Mouse (Mus musculus): ENCODE data around the gene Ccdc186. TPM values are rescaled to one million over a fixed set of nuclear protein-coding genes. Genes with fewer than 3 reads are reported as not detected.
"Not testable (repeated sequence)": the region's sequence is repeated elsewhere in the genome, so short reads cannot be mapped to it uniquely, and the experiment has no call there.

The Ccdc186 gene
- total RNA-seq, 2 experiments from 2014 or later = 55.1 to 66.5 TPM

DNA sequence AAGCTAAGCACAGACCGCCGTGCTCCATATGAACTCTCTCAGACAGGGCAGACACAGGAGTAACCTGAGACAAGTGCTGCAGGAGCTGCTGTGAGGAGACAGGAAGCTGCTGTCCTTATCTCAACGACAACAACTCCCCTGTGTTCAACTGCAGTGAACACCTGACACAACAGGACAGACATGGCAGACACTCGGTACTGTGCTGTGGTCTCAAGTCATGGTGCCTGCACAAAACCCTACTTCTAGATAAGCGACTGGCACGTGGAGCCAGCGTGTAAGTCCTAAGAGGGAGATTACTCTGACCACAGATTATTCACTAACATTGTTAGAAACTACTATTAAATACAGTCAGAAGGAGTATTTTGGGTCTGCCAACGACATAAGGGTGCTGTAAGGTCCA lies 21.8 kb downstream of the Ccdc186 start:
- TF ChIP-seq CTCF (IDR thresholded peaks at IDR 0.05) = no peak
- Histone ChIP-seq H3K4me3 (no peak overlapping the region), H3K27ac (no peak overlapping the region)
- DNase-seq (ENCODE audit: extremely low spot score in 1 of 2, low spot score in 2 of 2) = no peak
- intact Hi-C loops (cut with DNase I) = no loop called here

DNA sequence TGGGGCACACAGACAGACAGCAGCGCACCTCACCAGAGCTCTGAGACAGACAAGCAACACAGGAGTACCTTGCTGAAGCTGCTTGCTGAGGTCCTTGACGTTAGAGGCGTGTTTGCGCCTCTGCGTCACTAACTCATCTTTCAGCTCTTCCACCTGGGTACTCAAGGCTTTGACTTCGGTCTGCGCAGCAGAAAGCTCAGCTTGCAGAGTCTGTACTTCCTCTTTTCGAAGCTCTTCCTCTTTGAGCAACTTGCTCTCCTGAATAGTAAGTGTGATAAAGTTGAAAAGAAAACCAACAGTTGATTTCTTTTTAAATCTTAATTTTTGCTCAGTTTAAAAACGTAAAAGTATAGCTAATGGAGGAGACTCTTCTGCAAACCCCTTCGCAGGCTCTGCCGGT lies 24.6 kb downstream of the Ccdc186 start:
- no peak for DNase-seq (ENCODE audit: extremely low spot score in 1 of 2, low spot score in 2 of 2)
- no peak for TF ChIP-seq CTCF (IDR thresholded peaks at IDR 0.05)
- intact Hi-C loops (cut with DNase I) = no loop called here
- no peak overlapping the region for H3K4me3 ChIP-seq
- H3K27ac ChIP-seq = no peak overlapping the region

GRCm38 (mm10) chr19:56788952-56789351 lies 33.0 kb downstream of the Ccdc186 start:
- intact Hi-C loops (cut with DNase I) = no loop called here
- TF ChIP-seq CTCF (IDR thresholded peaks at IDR 0.05) = no peak

DNA sequence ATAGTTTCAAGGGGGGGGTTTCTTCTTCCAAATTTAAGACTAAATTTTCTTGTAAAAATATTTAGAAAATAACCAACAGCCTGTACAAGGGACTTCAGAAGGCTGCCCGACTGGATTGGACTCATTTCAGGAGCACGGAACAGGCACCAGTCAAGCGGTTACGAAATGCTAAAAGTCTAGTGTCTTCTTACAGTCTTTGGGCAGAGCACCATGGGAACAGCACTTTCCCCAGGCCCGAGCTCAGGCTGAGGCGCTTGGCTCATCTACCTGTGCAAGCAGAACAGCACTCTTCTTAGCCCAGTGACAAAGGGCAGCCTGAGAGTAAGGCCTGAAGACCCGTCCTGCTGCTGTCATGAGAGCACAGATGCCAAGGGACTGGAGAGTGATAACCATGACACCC lies 34.1 kb downstream of the Ccdc186 start:
- no peak for TF ChIP-seq CTCF (IDR thresholded peaks at IDR 0.05)
- intact Hi-C loops (cut with DNase I) = no loop called here
- H3K27ac ChIP-seq = no peak overlapping the region
- no peak for DNase-seq (ENCODE audit: extremely low spot score in 1 of 2, low spot score in 2 of 2)
- H3K4me3 ChIP-seq = no peak overlapping the region

More at GRCm38 (mm10) chr19:56788952-56789351, 33.0 kb downstream of the Ccdc186 start:
- DNase-seq (ENCODE audit: extremely low spot score in 1 of 2, low spot score in 2 of 2) = no peak
- Histone ChIP-seq H3K4me3 (no peak overlapping the region), H3K27ac (no peak overlapping the region)

DNA sequence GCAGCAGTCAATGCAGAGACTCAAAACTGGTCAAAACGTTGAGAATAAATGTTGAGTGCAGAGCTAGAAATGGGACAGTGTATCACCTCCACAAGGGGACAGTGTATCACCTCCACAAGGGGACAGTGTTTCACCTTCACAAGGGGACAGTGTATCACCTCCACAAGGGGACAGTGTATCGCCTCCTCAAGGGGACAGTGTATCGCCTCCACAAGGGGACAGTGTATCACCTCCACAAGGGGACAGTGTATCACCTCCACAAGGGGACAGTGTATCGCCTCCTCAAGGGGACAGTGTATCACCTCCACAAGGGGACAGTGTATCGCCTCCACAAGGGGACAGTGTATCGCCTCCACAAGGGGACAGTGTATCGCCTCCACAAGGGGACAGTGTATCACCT lies 43.5 kb downstream of the Ccdc186 start:
- H3K27ac ChIP-seq; DNase-seq (ENCODE audit: extremely low spot score in 1 of 2, low spot score in 2 of 2); intact Hi-C loops (cut with DNase I); H3K4me3 ChIP-seq: not testable (repeated sequence)

GRCm38 (mm10) chr19:56776719-56777382 lies 45.1 kb downstream of the Ccdc186 start:
- intact Hi-C loops (cut with DNase I) = loop anchor here (1.0 to 2.0 kb wide), 4 partner anchors 46 to 420 kb away; no protein-coding TSS in a partner anchor
- TF ChIP-seq CTCF (IDR thresholded peaks at IDR 0.05) = peak; percentile 70
- Histone ChIP-seq H3K27ac (no peak overlapping the region), H3K4me3 (no peak overlapping the region)
- peak; percentile 41 to 49 for DNase-seq (ENCODE audit: extremely low spot score in 1 of 2, low spot score in 2 of 2)

- intact Hi-C loops (cut with DNase I) = loop anchor here (2.0 kb wide), 3 partner anchors 45 to 419 kb away; no protein-coding TSS in a partner anchor
- TF ChIP-seq CTCF (IDR thresholded peaks at IDR 0.05) = no peak
- Histone ChIP-seq H3K4me3 (peak overlapping the region; percentile 22; the same call in 1 of the 2 replicates), H3K27ac (no peak overlapping the region)
- DNase-seq (ENCODE audit: extremely low spot score in 1 of 2, low spot score in 2 of 2) = no peak
Measured at GRCm38 (mm10) chr19:56775893-56776718, 45.9 kb downstream of the Ccdc186 start.

DNA sequence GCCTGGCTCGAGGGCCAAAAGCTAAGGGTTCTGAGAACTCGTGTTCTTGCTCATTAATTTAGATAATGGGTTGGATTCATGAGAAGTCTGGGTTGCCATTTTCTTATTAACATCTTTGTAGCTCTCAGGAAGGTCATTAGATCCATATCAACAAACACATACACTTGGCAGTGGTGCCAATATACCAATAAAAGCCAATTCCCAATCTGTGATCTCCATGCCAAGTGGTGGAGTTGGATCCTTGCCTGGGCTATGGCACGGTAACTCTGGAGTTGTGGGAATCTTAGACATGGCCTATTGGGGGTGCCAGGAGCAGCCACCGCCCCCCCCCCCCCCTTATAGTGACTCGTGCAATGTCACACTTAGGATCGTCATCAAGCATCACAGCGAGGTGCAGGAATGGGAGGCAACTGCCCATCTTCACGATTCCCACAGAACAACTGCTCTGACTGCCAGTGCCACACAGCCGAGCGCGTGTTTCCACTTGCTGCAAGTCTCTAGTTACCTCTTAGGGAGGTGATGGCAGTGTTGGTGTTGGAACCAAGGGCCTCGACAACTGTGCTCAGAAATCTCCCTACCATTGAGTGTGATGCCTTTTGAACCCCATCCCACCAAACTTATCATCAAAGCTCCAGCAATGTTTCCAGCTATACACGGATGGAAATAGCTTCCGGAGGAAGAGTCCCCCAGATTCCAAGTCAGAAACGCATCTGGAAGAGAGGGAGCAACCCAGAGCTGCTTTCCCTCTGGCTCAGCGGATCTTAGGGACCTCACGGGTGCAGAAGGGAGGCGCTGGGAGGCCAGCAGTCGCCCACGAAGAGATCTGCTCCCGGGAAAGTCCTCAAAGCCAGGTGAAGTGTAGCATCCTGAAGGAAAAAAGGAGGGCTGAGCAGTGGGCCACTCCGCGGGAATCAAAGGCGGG lies 46.8 kb downstream of the Ccdc186 start:
- intact Hi-C loops (cut with DNase I) = loop anchor here (2.0 kb wide), 1 partner anchor 54 kb away; no protein-coding TSS in a partner anchor
- no peak overlapping the region for H3K27ac ChIP-seq
- TF ChIP-seq CTCF (IDR thresholded peaks at IDR 0.05) = no peak
- H3K4me3 ChIP-seq = peak overlapping the region; percentile 22; the same call in 1 of the 2 replicates
- no peak for DNase-seq (ENCODE audit: extremely low spot score in 1 of 2, low spot score in 2 of 2)

GRCm38 (mm10) chr19:56774408-56774962 lies 47.5 kb downstream of the Ccdc186 start:
- Histone ChIP-seq H3K27ac (no peak overlapping the region; the same call in 1 of the 2 replicates), H3K4me3 (no peak overlapping the region)
- intact Hi-C loops (cut with DNase I) = loop anchor here (2.0 kb wide), 1 partner anchor 54 kb away; no protein-coding TSS in a partner anchor
- DNase-seq (ENCODE audit: extremely low spot score in 1 of 2, low spot score in 2 of 2) = no peak
- no peak for TF ChIP-seq CTCF (IDR thresholded peaks at IDR 0.05)

- intact Hi-C loops (cut with DNase I) = no loop called here
- TF ChIP-seq CTCF (IDR thresholded peaks at IDR 0.05) = no peak
- H3K4me3 ChIP-seq = no peak overlapping the region
- no peak for DNase-seq (ENCODE audit: extremely low spot score in 1 of 2, low spot score in 2 of 2)
- H3K27ac ChIP-seq = no peak overlapping the region
Measured at GRCm38 (mm10) chr19:56773393-56773971, 48.5 kb downstream of the Ccdc186 start.

DNA sequence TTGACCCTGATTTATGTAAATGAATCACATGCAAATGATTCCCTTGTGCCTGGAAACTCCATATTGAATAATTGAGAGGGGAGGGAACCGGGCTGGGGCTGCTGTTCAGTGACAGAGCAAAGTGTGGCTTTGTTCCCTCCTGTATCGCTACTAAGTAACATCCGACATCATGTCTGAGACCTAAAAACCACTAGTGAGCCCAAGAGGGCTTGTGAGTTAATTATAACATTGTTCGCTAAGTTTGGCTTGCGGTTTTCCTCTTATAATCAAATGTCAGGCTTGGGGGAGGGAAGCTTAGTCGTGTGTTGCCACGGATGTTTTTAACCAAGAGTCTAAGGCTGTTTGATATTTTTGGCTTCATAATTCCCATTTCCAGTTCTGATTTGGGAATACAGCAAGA lies 49.8 kb downstream of the Ccdc186 start:
- intact Hi-C loops (cut with DNase I) = no loop called here
- no peak overlapping the region for H3K4me3 ChIP-seq
- no peak for DNase-seq (ENCODE audit: extremely low spot score in 1 of 2, low spot score in 2 of 2)
- TF ChIP-seq CTCF (IDR thresholded peaks at IDR 0.05) = no peak
- H3K27ac ChIP-seq = no peak overlapping the region
